Mouse (Mus musculus) stomach, postnatal 0 days (tissue): ENCODE measurements around the gene Upk3a.

Source experiments
- CTCF ChIP-seq: IDR thresholded peaks from 2 replicates; pipeline ENCODE4 v1.5.1; 2016; ENCODE audit warnings: antibody characterized with exemption, low read depth, mild to moderate bottlenecking, moderate library complexity
- EP300 ChIP-seq: optimal IDR thresholded peaks from 2 replicates; pipeline ENCODE3; 2016; ENCODE audit warnings: antibody characterized with exemption

- TF ChIP-seq CTCF = no peak
- no peak for TF ChIP-seq EP300
Measured at GRCm38 (mm10) chr15:85015771-85016170, 1.2 kb upstream of the Upk3a start.
